Mouse (Mus musculus): ENCODE measurements around the gene Trib3. TPM values are rescaled to one million over a fixed set of nuclear protein-coding genes. Genes with fewer than 3 reads are reported as not detected.

Trib3 gene
- polyA plus RNA-seq (2012; rRNA removed): 0.77 and 1.8 TPM in 2 replicates

DNA sequence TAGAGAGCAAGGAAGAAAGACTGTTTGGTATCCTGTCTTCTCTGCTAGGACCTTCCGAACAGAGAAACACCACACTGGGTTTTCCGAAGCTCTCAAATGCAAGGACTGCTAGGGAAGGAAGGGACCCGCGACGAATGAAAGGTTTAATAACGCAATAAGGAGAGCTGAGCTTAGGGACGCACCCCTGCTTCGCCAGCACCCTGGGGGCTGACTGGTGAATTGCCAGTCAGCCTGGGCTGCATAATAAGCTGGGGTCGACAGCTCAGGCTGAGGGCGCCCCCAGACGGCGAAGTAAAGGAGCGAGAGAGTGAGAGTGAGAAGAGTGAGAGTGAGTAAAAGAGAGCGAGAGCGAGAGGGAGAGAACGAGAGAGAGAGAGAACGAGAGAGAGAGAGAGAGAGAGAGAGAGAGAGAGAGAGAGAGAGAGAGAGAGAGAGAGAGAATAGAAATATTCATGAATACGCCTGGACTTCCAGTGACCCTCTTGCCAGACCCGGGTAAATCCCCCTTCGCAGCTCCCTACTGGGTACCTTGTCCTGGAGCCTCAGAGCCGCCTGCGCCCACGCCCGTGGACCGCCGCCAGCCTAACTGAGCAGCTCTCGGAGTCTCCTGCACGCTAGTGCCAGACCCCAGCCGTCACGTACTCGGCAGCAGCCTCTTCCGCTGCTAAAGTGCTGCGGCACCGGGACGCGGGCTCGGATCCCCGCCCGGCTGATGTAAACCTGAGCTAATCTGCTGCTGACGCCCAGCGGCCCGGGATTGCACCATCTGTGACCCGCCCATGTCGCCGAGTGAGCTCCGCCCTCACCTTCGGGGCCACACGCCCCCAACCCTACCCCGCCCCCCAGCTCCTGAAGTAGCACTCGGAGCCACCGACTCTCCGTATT is at the start of gene Trib3:
Trib3 (minus strand) TSS at position 704 of the 885 bp plus-strand sequence.

DNA sequence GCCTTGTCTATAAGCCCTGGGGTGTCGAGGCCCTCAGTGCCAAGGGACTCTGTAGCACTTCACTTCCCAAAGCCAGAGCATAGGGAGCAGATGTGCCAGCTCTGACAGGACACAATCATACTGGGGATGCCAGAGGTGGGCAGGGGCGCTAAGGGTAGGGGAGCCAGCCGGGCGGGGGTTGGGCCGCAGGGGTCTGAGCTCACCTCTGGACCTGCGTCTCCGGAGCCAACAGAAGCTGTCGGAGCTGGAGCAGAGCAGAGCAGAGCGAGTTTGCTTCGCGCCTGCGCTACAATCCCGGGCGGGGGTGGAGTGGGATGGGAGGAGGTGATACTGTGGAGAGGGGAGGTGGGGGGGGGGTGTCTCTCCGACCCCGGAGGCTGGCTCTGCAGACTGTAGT is 32.5 kb upstream of the Trib3 start, which contains the start of gene Nrsn2:
Nrsn2 (minus strand) TSS at position 294 of the 397 bp plus-strand sequence.

DNA sequence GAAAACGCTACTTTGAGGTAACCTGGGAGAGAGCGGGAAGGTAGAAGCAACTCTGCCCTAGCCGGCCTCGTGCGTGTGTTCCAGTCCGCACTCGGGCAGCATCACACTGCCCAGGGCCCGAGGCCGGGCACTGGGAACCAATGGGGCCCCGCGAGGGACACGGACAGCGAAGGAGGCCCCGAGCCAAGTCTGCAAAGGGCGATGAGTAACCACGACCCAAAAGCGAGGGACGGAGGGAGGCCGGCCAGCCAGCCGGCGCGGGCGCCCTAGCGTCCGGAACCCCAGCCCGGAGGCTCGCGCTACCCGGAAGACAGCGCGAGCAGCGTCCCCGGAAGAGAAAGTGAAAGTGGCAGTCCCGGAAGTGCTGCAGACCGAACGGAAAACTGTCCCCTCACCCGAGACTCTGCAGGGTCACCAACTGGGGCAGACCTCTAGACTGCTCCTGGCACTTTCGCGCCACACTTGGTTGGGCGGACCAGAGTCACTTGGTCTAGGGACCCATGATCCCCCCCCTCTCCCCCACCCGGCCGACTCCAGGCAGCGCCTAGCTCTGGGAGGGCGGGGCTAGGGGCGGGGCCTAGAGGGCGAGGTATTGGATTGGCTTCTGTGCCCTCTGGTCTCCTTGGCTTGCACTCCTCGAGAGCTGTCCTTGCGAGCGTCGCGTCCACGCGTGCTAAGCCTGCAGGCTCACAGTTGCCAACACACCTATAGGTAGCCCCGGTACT is 11.6 kb downstream of the Trib3 start, which contains the start of gene Rbck1:
Rbck1 (minus strand) TSS at position 553 of the 725 bp plus-strand sequence.

DNA sequence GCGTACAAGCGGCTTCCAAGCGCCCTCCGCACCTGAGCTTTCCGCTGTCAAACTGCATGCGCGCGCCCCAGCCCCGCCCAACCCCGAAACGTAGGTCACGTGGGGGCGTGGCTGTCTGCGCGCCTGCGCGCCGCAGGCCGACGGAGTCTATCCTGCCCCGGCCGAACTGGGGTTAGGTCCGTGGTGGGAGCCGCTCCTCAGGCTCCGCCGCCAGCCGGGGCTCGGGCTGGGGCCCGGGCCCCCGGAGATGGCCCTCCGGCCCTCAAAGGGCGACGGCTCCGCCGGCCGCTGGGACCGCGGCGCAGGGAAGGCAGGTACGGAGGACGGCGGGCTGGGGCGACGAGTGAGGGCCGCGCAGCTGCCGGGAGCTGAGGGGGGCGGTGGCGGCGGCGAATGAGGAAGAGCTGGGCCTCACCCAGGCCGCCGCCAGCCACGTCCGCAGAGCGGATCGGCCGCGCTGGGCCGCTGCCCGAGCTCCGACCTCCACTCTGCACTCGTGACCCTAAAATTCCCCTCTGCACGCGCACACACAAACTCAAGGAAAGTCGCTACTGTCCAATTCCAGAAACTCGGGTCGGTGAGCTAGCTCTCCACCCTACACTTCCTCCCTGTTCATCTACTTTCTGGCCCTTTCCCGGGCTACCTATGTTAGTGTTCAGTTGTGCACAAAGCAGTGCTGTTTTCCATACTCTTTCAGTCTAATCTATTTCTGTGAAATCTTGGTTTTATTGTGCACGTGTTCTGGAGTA is 49.9 kb downstream of the Trib3 start, which contains the start of gene Tbc1d20:
Tbc1d20 (plus strand) TSS at position 102 of the 749 bp plus-strand sequence.

Other genes with a start within 250 kb of the Trib3 start
- 9.6 and 14.0 TPM in 2 replicates for gene Srxn1, start 238.5 kb downstream of the Trib3 start, polyA plus RNA-seq (2012; rRNA removed)
- gene Tcf15, start 200.5 kb downstream of the Trib3 start, polyA plus RNA-seq (2012; rRNA removed): 0.10 and 0.24 TPM in 2 replicates
- gene Csnk2a1, start 117.2 kb downstream of the Trib3 start, polyA plus RNA-seq (2012; rRNA removed): 22.7 and 27.5 TPM in 2 replicates
- 9.2 and 9.9 TPM in 2 replicates for gene Tbc1d20, start 50.2 kb downstream of the Trib3 start, polyA plus RNA-seq (2012; rRNA removed)
- 42.7 and 45.8 TPM in 2 replicates for gene Rbck1, start 11.4 kb downstream of the Trib3 start, polyA plus RNA-seq (2012; rRNA removed)
- not detected in 2 replicates for gene Nrsn2, start 32.6 kb upstream of the Trib3 start, polyA plus RNA-seq (2012; rRNA removed)
- gene Sox12, start 54.0 kb upstream of the Trib3 start, polyA plus RNA-seq (2012; rRNA removed): 4.1 and 4.3 TPM in 2 replicates
- gene Zcchc3, start 71.0 kb upstream of the Trib3 start, polyA plus RNA-seq (2012; rRNA removed): 8.2 and 10.2 TPM in 2 replicates
- 0.20 and 0.24 TPM in 2 replicates for gene 6820408C15Rik, start 71.6 kb upstream of the Trib3 start, polyA plus RNA-seq (2012; rRNA removed)
- not detected in 2 replicates for gene Defb23, start 120.6 kb upstream of the Trib3 start, polyA plus RNA-seq (2012; rRNA removed)
- gene Defb20, start 133.0 kb upstream of the Trib3 start, polyA plus RNA-seq (2012; rRNA removed): not detected in 2 replicates
- gene Defb22, start 146.1 kb upstream of the Trib3 start, polyA plus RNA-seq (2012; rRNA removed): not detected in 2 replicates
- not detected in 2 replicates for gene Defb26, start 167.7 kb upstream of the Trib3 start, polyA plus RNA-seq (2012; rRNA removed)
- gene Defb28, start 174.2 kb upstream of the Trib3 start, polyA plus RNA-seq (2012; rRNA removed): not detected in 2 replicates
- not detected in 2 replicates for gene Defb29, start 196.1 kb upstream of the Trib3 start, polyA plus RNA-seq (2012; rRNA removed)
- gene Gm17416, start 225.3 kb upstream of the Trib3 start, polyA plus RNA-seq (2012; rRNA removed): not detected in 2 replicates
- gene Defb21, start 228.7 kb upstream of the Trib3 start, polyA plus RNA-seq (2012; rRNA removed): not detected in 2 replicates
- not detected in 2 replicates for gene Defb19, start 236.3 kb upstream of the Trib3 start, polyA plus RNA-seq (2012; rRNA removed)